Mouse (Mus musculus): ENCODE measurements around the gene Itprip.
"Not testable (repeated sequence)": the region's sequence is repeated elsewhere in the genome, so short reads cannot be mapped to it uniquely, and the experiment has no call there.

Gene Itprip

GRCm38 (mm10) chr19:47853053-47853452 is 66.0 kb downstream of the Itprip start:
- DNase-seq (ENCODE audit: low spot score), result no peak

- DNase-seq (ENCODE audit: low spot score), result not testable (repeated sequence)
Measured at GRCm38 (mm10) chr19:47852131-47852530, 67.0 kb downstream of the Itprip start.

- no peak for DNase-seq (ENCODE audit: low spot score)
Measured at GRCm38 (mm10) chr19:47849735-47850134, 69.4 kb downstream of the Itprip start.

All from layer of hippocampus, adult 9-10 months (tissue).